Mouse (Mus musculus): ENCODE measurements around the gene Cyp4a32.

The Cyp4a32 gene

DNA sequence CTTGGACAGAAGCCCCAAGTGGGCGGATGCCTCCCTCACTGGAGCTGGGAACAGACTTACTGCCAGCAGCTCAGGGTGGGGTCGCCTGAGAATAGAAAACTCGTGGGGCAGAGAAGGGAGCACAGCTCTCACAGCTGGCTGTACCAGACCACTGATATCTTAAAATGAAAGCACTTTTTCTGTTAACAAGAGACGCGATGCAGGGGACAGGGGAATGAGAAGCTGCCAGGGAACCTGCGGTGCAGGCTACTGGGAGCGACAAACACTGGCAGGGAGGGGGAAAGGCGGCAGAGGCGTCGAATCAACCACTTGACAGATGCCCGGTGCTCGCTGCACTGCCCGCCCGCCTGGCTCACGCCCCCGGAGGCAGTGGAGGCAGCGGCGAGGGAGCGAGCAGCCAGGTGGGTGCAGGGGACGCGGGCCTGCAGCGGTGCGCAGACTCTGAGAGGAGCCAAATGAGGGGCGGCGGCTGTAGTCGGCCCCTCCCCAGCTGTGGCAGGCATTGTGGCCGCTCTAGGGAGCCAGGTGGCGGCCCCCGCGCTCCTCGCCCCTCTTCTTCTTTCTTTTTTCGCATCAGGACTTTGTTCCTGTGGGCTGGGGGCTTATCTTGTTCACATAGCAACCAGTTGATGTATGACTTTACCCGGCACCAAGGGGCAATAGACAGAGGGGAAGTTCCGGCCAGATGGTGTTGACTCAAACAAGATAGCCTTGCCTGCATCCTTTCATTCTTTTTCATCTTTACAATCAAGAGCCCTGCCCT, 56.5 kb downstream of the Cyp4a32 start:
- peak; percentile 46 for DNase-seq

DNA sequence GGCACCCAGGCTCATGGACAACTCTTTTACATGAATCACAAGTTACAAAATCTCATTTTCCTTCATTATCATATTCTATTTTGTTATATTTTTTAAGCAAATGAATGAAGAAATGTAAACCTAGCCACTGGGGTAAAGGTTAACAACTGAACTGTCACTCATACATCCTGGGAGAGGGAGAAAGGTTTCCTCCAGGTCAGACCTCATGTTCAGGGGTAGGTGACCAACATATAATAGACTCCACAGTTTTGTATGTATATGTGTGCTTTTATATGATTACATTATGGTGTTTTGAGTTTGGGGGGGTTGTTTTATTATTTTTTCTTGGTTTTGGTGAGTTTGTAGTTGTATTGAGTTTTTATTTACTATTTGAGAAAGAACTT, 57.1 kb downstream of the Cyp4a32 start:
- no peak for DNase-seq

DNA sequence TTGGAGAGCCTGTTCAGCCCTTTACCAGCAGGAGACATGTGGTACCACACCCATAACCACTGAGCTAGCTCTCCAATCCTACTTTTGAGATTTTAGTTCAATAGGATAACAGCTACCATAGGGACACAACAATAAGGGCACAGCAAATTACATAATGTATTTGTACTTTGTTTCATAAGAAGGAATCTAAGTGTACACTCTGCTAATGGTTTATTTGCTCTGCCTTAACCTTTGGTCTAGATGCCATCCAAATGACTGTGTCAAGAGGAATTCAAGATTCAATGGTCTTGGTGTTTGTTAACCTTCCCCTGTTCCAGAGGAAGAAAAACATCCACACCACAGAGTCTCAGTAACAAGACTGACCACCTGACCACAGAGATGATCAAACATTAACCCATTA, 58.4 kb downstream of the Cyp4a32 start:
- no peak for DNase-seq

Data from right cerebral cortex, adult 18-20 months (tissue).